Mouse (Mus musculus): ENCODE data around the gene C2cd3. TPM values are rescaled to one million over a fixed set of nuclear protein-coding genes. Genes with fewer than 3 reads are reported as not detected.

Gene C2cd3
- polyA plus RNA-seq, 1 experiment: 18.0 TPM

DNA sequence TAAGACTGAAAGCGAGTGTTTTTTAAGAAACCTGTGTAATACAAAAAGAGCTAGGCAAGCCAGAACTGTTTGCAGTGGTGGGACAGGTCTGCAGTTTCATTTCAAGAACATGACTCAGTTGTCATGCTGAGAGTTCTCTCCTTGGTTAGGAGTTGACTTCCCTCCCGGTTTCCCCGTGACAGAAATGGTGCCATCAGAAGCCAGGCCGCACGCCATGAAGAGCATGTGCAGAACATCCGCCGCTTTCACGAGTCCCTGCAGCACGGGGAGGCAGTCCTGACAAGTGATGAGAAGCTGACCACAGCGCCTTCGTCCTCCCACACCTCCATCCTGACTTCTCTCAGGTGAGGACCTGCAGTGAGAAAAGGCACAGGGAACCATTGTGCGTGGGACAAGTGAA, 76.5 kb downstream of the C2cd3 start:
- no peak for DNase-seq
- no peak for TF ChIP-seq CTCF (IDR thresholded peaks at IDR 0.05; ENCODE audit: borderline replicate concordance, insufficient read depth, low read depth, low read length)
- TF ChIP-seq POLR2A (IDR thresholded peaks at IDR 0.05; ENCODE audit: borderline replicate concordance, insufficient read depth, low read length): no peak
- WGBS: 91% methylated on average over 12 of the region's 12 CpGs
- Histone ChIP-seq H3K27me3 (ENCODE audit: control insufficient read depth, insufficient read depth, low read length) (no peaks in the 10 kb centered on the region), H3K4me3 (replicated peaks; ENCODE audit: insufficient read depth, low read depth, low read length) (no peak overlapping the region), H3K27ac (ENCODE audit: insufficient read depth, low read length) (no peak overlapping the region), H3K4me1 (ENCODE audit: control insufficient read depth, insufficient read depth, low read length) (no peaks in the 10 kb centered on the region)

DNA sequence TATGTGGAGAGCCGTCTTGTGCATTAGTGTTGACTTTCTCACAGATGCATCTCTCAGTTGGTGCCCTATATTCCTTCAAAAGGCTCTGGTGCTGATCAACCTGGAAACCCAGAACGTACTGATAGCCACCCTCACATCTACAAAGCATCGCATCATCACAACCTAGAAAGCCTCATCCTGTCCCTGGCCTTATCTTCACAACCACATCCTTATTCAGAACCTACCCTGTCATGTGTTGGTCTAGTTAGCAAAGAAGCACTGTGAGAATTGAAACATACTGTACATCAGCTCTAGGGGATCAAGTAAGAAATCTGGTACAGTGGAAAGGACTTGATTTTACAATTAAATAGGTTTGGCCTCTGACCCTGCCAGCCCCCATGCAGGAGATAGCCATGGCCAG, 77.0 kb downstream of the C2cd3 start:
- TF ChIP-seq CTCF (IDR thresholded peaks at IDR 0.05; ENCODE audit: borderline replicate concordance, insufficient read depth, low read depth, low read length): no peak
- no peak for TF ChIP-seq POLR2A (IDR thresholded peaks at IDR 0.05; ENCODE audit: borderline replicate concordance, insufficient read depth, low read length)
- DNase-seq: no peak
- Histone ChIP-seq H3K4me3 (replicated peaks; ENCODE audit: insufficient read depth, low read depth, low read length) (no peak overlapping the region), H3K4me1 (ENCODE audit: control insufficient read depth, insufficient read depth, low read length) (no peaks in the 10 kb centered on the region), H3K27me3 (ENCODE audit: control insufficient read depth, insufficient read depth, low read length) (no peaks in the 10 kb centered on the region), H3K27ac (ENCODE audit: insufficient read depth, low read length) (no peak overlapping the region)
- WGBS: 95% methylated on average over 3 of the region's 3 CpGs

DNA sequence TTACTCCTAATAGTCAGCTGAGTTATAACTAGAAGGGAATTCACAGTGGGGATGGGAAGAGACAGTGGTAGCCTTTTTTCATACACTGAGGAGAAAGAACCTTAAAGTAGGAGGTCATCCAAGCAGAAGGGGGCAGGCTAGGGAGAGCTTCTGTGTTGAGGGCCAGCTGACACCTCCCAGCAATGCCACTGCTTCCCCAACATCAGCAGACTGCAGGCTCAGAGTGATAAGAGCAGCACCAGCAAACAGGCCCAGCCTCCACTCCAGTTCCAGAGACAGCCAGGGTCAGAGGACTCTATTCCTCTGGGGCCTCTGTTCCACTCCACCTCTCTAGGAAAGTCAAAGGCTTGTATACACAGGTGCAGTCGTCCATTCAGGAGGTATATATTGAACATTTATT, 86.1 kb downstream of the C2cd3 start:
- WGBS: 72% methylated on average over 1 of the region's 1 CpGs
- Histone ChIP-seq H3K4me1 (ENCODE audit: control insufficient read depth, insufficient read depth, low read length) (peaks cover 3% of the 10 kb centered on the region; the same call in 1 of the 2 replicates), H3K27me3 (ENCODE audit: control insufficient read depth, insufficient read depth, low read length) (no peaks in the 10 kb centered on the region), H3K27ac (ENCODE audit: insufficient read depth, low read length) (no peak overlapping the region), H3K4me3 (replicated peaks; ENCODE audit: insufficient read depth, low read depth, low read length) (no peak overlapping the region)
- TF ChIP-seq CTCF (IDR thresholded peaks at IDR 0.05; ENCODE audit: borderline replicate concordance, insufficient read depth, low read depth, low read length) (no peak), POLR2A (IDR thresholded peaks at IDR 0.05; ENCODE audit: borderline replicate concordance, insufficient read depth, low read length) (no peak)
- DNase-seq: no peak

DNA sequence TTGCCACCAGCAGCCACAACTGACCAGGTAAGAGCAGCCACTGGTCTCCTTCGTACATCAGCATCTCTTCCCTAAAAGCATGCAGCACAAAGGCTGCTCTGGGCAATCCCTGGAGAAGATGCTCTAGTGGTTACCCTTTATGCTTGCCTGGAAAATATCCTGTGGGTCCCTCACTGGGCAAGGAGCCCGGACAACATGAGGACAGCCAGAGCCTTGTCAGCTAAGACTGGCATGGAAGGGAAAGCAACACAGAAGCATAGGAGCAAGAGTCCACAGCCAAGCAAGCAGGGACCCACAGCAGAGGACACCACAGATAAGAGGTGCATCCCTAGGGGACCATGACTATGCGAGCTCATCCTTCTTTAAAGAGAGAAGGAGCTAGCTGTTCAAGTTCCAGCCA, 87.8 kb downstream of the C2cd3 start:
- DNase-seq: no peak
- 47% methylated on average over 3 of the region's 3 CpGs for WGBS
- Histone ChIP-seq H3K27me3 (ENCODE audit: control insufficient read depth, insufficient read depth, low read length) (no peaks in the 10 kb centered on the region), H3K4me3 (replicated peaks; ENCODE audit: insufficient read depth, low read depth, low read length) (no peak overlapping the region), H3K4me1 (ENCODE audit: control insufficient read depth, insufficient read depth, low read length) (peaks cover 3% of the 10 kb centered on the region; the same call in 1 of the 2 replicates), H3K27ac (ENCODE audit: insufficient read depth, low read length) (no peak overlapping the region)
- TF ChIP-seq CTCF (IDR thresholded peaks at IDR 0.05; ENCODE audit: borderline replicate concordance, insufficient read depth, low read depth, low read length) (no peak), POLR2A (IDR thresholded peaks at IDR 0.05; ENCODE audit: borderline replicate concordance, insufficient read depth, low read length) (no peak)

DNA sequence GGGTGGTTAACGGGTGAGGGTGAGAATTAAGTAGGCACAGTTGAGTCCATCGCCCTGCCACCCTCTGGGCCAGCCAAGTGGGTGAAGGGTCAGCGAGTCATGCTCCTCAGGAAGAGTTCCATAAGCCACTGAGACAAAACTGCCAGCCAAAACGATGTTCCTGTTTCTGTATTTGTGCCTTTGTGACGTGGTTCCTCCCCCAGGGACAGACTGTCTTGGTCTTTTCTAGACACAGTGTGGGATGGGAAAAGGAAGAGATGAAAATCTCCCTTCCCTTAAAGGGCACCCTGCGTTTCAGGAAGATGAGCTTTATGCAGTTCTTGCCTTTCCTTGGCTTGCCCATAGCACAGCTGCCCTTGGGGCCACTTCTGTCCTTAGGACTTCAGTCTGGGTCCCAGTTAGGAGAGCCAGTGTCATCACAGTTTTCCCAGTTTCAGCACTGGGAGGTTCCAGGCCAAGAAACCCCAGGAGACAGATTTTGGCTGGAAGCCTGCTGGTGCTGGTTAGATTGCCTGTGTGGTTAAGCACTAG, 89.7 kb downstream of the C2cd3 start:
- Histone ChIP-seq H3K4me1 (ENCODE audit: control insufficient read depth, insufficient read depth, low read length) (peaks cover 7% of the 10 kb centered on the region), H3K4me3 (replicated peaks; ENCODE audit: insufficient read depth, low read depth, low read length) (no peak overlapping the region), H3K27ac (ENCODE audit: insufficient read depth, low read length) (no peak overlapping the region), H3K27me3 (ENCODE audit: control insufficient read depth, insufficient read depth, low read length) (no peaks in the 10 kb centered on the region)
- no peak for DNase-seq
- no peak for TF ChIP-seq CTCF (IDR thresholded peaks at IDR 0.05; ENCODE audit: borderline replicate concordance, insufficient read depth, low read depth, low read length)
- no peak for TF ChIP-seq POLR2A (IDR thresholded peaks at IDR 0.05; ENCODE audit: borderline replicate concordance, insufficient read depth, low read length)
- WGBS: 42% methylated on average over 6 of the region's 6 CpGs

DNA sequence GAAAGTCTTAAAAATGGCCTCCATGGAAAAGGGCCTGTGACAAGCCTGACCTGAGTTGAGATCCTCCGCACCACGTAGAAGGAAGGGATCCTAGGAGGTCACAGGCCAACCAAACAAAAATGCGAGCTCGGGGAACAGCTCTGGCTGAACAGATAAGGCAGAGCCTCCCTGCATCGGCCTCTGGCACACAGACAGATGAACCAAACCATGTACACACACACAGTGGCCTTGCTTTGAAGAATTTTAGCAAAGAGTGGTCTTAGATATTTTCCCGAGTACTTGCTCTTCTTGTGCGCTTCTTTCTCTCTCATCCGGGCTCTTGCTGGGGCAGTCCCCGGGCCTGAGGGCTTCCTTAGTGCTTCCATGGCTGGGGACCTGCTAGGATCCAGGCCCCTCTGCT, 91.2 kb downstream of the C2cd3 start:
- TF ChIP-seq CTCF (IDR thresholded peaks at IDR 0.05; ENCODE audit: borderline replicate concordance, insufficient read depth, low read depth, low read length) (no peak), POLR2A (IDR thresholded peaks at IDR 0.05; ENCODE audit: borderline replicate concordance, insufficient read depth, low read length) (no peak)
- peaks cover 7% of the 10 kb centered on the region for H3K4me1 ChIP-seq (ENCODE audit: control insufficient read depth, insufficient read depth, low read length)
- no peak overlapping the region for H3K27ac ChIP-seq (ENCODE audit: insufficient read depth, low read length)
- no peak for DNase-seq
- H3K27me3 ChIP-seq (ENCODE audit: control insufficient read depth, insufficient read depth, low read length): no peaks in the 10 kb centered on the region
- WGBS: 90% methylated on average over 9 of the region's 9 CpGs
- H3K4me3 ChIP-seq (replicated peaks; ENCODE audit: insufficient read depth, low read depth, low read length): no peak overlapping the region

DNA sequence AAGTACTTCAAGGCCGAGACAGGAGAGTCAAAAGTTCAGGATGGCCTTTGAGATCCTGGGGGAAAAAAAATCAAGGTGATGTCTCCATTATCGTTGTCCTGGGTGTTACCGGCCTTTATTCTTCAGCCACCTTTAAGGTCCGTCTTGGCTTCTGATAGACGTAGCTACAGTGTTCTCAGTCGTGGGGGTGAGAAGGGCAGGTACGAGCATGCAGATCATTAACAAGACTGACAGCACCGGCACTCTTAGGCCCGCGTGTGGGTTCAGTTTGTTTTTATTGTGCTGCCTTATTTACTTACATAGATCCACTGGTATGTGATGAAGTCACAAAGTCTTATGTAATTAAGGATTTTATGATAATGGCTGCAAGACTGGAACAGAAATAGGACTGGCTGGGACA, 91.7 kb downstream of the C2cd3 start:
- no peak for TF ChIP-seq CTCF (IDR thresholded peaks at IDR 0.05; ENCODE audit: borderline replicate concordance, insufficient read depth, low read depth, low read length)
- no peak for TF ChIP-seq POLR2A (IDR thresholded peaks at IDR 0.05; ENCODE audit: borderline replicate concordance, insufficient read depth, low read length)
- Histone ChIP-seq H3K4me3 (replicated peaks; ENCODE audit: insufficient read depth, low read depth, low read length) (no peak overlapping the region), H3K27ac (ENCODE audit: insufficient read depth, low read length) (no peak overlapping the region), H3K4me1 (ENCODE audit: control insufficient read depth, insufficient read depth, low read length) (peaks cover 7% of the 10 kb centered on the region), H3K27me3 (ENCODE audit: control insufficient read depth, insufficient read depth, low read length) (no peaks in the 10 kb centered on the region)
- no peak for DNase-seq
- WGBS: 94% methylated on average over 10 of the region's 10 CpGs

DNA sequence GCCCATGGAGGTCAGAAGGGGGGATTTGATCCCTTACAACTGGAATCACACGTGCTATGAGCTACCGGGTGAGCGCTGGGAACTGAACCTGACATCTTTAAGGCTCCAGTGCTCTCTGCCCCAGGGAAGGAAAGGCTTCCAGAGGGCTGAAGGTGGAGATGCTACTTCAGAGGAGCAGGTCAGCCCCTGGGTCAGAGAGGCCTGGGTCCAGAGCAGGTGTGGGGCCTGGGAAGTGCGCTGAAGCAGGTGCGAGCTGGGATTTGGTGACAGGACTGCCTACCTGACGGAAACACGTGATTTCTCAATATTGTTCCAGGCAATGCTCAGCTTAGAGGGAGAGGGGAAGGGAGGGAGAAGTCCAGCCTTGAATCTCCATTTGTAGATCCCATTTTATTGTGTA, 92.2 kb downstream of the C2cd3 start:
- no peak overlapping the region for H3K4me3 ChIP-seq (replicated peaks; ENCODE audit: insufficient read depth, low read depth, low read length)
- TF ChIP-seq POLR2A (IDR thresholded peaks at IDR 0.05; ENCODE audit: borderline replicate concordance, insufficient read depth, low read length) (no peak), CTCF (IDR thresholded peaks at IDR 0.05; ENCODE audit: borderline replicate concordance, insufficient read depth, low read depth, low read length) (no peak)
- 94% methylated on average over 7 of the region's 7 CpGs for WGBS

More for the DNA sequence above, 92.2 kb downstream of the C2cd3 start:
- DNase-seq: no peak
- peaks cover 7% of the 10 kb centered on the region for H3K4me1 ChIP-seq (ENCODE audit: control insufficient read depth, insufficient read depth, low read length)
- H3K27ac ChIP-seq (ENCODE audit: insufficient read depth, low read length): no peak overlapping the region
- H3K27me3 ChIP-seq (ENCODE audit: control insufficient read depth, insufficient read depth, low read length): no peaks in the 10 kb centered on the region
